Comparison of ENCODE assay signal across 25 mouse cellular contexts in the genomic region with DNA sequence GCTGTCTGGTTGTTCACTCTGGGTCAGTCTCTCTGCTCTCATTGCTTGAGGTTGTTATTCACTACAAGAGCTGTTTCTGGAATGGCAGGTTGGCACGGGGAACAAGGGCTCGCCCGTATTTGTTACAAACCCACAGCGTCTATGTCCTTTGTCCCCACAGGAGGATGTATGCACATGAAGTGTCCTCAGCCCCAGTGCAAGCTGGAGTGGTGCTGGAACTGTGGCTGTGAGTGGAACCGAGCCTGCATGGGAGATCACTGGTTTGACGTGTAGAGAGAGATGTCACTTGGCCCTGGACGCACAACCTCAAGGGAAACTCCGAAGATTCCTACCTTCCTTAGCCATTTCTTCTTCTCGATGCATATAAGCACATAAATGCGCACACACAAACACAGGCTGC.
"Had no signal": no experiment of that assay in that cellular context is flagged by ENCODE, and none has a peak within 500 bp of the region (broad histone marks: within the 10 kb centered on the region; RNA-seq: fewer than 3 reads in every experiment).

No protein-coding gene starts in this region.

- H3K36me3 ChIP-seq: heart, embryonic 13.5 days; heart, embryonic 15.5 days; hindbrain, embryonic 13.5 days; hindbrain, embryonic 15.5 days; kidney, embryonic 15.5 days; limb, embryonic 13.5 days; limb, embryonic 15.5 days; liver, embryonic 13.5 days had no signal

- H3K27ac ChIP-seq: heart, embryonic 13.5 days; heart, embryonic 15.5 days; hindbrain, embryonic 13.5 days; hindbrain, embryonic 15.5 days; hindbrain, postnatal 0 days; kidney, embryonic 15.5 days; kidney, postnatal 0 days; limb, embryonic 13.5 days; limb, embryonic 15.5 days; liver, embryonic 13.5 days had no signal

- ATAC-seq: hindbrain, postnatal 0 days; intestine, embryonic 16.5 days had no signal

- H3K4me2 ChIP-seq: heart, embryonic 11.5 days; heart, embryonic 13.5 days; heart, embryonic 15.5 days; hindbrain, embryonic 13.5 days; hindbrain, embryonic 15.5 days; kidney, embryonic 15.5 days; limb, embryonic 13.5 days; limb, embryonic 15.5 days; liver, embryonic 11.5 days; liver, embryonic 13.5 days had no signal

- H3K4me1 ChIP-seq: heart, embryonic 13.5 days; heart, embryonic 15.5 days; hindbrain, embryonic 15.5 days; kidney, embryonic 15.5 days; limb, embryonic 13.5 days; limb, embryonic 15.5 days; liver, embryonic 13.5 days had no signal

- DNase-seq: gastrocnemius, postnatal 14 days; gastrocnemius, postnatal 36 days; heart, adult 18-20 months; heart, postnatal 36 days; kidney, adult 11 months; kidney, adult 2 months; kidney, adult 9 months; kidney, postnatal 14 days; kidney, postnatal 36 days; layer of hippocampus, adult 9-11 months; layer of hippocampus, postnatal 36 days; left cerebral cortex, postnatal 4 days; liver, embryonic 13.5 days had no signal

- H3K27me3 ChIP-seq: heart, embryonic 13.5 days; heart, embryonic 15.5 days; hindbrain, embryonic 13.5 days; hindbrain, embryonic 15.5 days; kidney, embryonic 15.5 days; limb, embryonic 13.5 days; limb, embryonic 15.5 days had no signal

- H3K9me3 ChIP-seq: heart, embryonic 15.5 days; hindbrain, embryonic 13.5 days; hindbrain, embryonic 15.5 days; kidney, embryonic 15.5 days; limb, embryonic 13.5 days; limb, embryonic 15.5 days; liver, embryonic 13.5 days had no signal

- H3K4me3 ChIP-seq: heart, embryonic 13.5 days; heart, embryonic 15.5 days; hindbrain, embryonic 13.5 days; hindbrain, embryonic 15.5 days; kidney, embryonic 15.5 days; limb, embryonic 13.5 days; limb, embryonic 15.5 days; liver, embryonic 13.5 days had no signal

- H3K9ac ChIP-seq: heart, embryonic 13.5 days; heart, embryonic 15.5 days; hindbrain, embryonic 13.5 days; hindbrain, embryonic 15.5 days; kidney, embryonic 15.5 days; limb, embryonic 13.5 days; limb, embryonic 15.5 days; liver, embryonic 13.5 days had no signal
